ENCODE assay signal across 32 mouse cellular contexts in the genomic region with DNA sequence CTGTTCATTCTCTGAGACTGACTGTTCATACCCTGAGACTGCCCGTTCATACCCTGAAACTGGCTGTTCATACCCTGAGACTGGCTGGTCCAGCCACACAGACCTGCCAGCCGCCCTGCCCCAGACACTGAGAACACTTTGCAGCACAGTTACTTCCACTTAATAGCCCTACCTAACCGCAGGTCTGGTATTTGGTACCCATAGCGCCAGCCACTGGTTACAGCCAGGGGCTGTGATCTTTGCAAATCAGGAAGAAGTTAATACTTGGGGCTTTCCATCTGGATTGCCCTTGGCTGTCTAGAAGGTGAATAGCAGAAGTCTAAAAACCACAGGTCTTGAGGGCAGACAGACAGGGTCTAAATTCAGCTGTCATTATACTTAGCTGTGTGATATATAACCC. TPM values are rescaled to one million over a fixed set of nuclear protein-coding genes. Genes with fewer than 3 reads are reported as not detected.
DNase-seq lines count a peak whose midpoint lies in the region; ATAC-seq and TF ChIP-seq lines count a peak whose summit lies in the region.
"Had no signal": no experiment of that assay in that cellular context is flagged by ENCODE, and none has a peak within 500 bp of the region (broad histone marks: within the 10 kb centered on the region; RNA-seq: fewer than 3 reads in every experiment).

No protein-coding gene starts in this region.

- WGBS in midbrain, embryonic 11.5 days = 76% methylated on average over 4 of the region's 4 CpGs
- WGBS in midbrain, postnatal 0 days = 80% methylated on average over 4 of the region's 4 CpGs
- 3% methylated on average over 4 of the region's 4 CpGs for WGBS in bone marrow, adult 2 months

- no peak overlapping the region for H3K4me3 ChIP-seq in midbrain, embryonic 11.5 days (ENCODE audit: low read depth, low read length)
- no peak overlapping the region for H3K4me3 ChIP-seq in midbrain, postnatal 0 days (ENCODE audit: low read depth, low read length)
- H3K4me3 ChIP-seq in bone marrow, adult 2 months (replicated peaks; ENCODE audit: control insufficient read depth, low read depth, low read length) = no peak overlapping the region
- H3K4me3 ChIP-seq: gastrocnemius, adult 2 months; hindbrain, embryonic 12.5 days; intestine, embryonic 15.5 days; left cerebral cortex, adult 2 months; limb, embryonic 12.5 days; liver, embryonic 15.5 days; megakaryocyte, embryonic 14.5 days; midbrain, embryonic 13.5 days had no signal

- ATAC-seq in midbrain, embryonic 11.5 days (ENCODE audit: low FRiP score) = no peak
- ATAC-seq in midbrain, postnatal 0 days (ENCODE audit: low FRiP score) = no peak
- ATAC-seq in megakaryocyte, adult 5-6 weeks (ENCODE audit: poor library complexity, severe bottlenecking) = peak; percentile 71
- ATAC-seq in activated CD4-positive, CD25-positive, alpha-beta regulatory T cell, adult 4 months = no peak
- ATAC-seq: forebrain, embryonic 14.5 days; hindbrain, postnatal 0 days; intestine, embryonic 15.5 days; midbrain, embryonic 13.5 days; Patski had no signal

- no peak for TF ChIP-seq POLR2A in bone marrow, adult 2 months (IDR thresholded peaks at IDR 0.05; ENCODE audit: borderline replicate concordance, control insufficient read depth, low read depth, low read length)

- H3K4me1 ChIP-seq in midbrain, embryonic 11.5 days (ENCODE audit: control insufficient read depth, insufficient read depth, low read length) = no peaks in the 10 kb centered on the region; the same call in 1 of the 2 replicates
- H3K4me1 ChIP-seq in midbrain, postnatal 0 days (ENCODE audit: insufficient read depth, low read length) = no peaks in the 10 kb centered on the region
- H3K4me1 ChIP-seq in bone marrow, adult 2 months (ENCODE audit: control insufficient read depth, insufficient read depth, low read length) = peaks cover 6% of the 10 kb centered on the region
- H3K4me1 ChIP-seq: intestine, embryonic 15.5 days; liver, embryonic 15.5 days had no signal

- no peak for TF ChIP-seq CTCF in midbrain, postnatal 0 days (IDR thresholded peaks at IDR 0.05)
- TF ChIP-seq CTCF in bone marrow, adult 2 months (IDR thresholded peaks at IDR 0.05; ENCODE audit: control insufficient read depth, insufficient read depth, low read length) = no peak

- H3K27me3 ChIP-seq in midbrain, embryonic 11.5 days (ENCODE audit: control insufficient read depth, insufficient read depth, low read length) = no peaks in the 10 kb centered on the region
- H3K27me3 ChIP-seq in midbrain, postnatal 0 days (ENCODE audit: insufficient read depth, low read length) = no peaks in the 10 kb centered on the region
- no peaks in the 10 kb centered on the region; the same call in 1 of the 2 replicates for H3K27me3 ChIP-seq in splenic B cell, adult 2 months (ENCODE audit: control insufficient read depth, insufficient read depth, low read length, poor library complexity, severe bottlenecking)
- H3K27me3 ChIP-seq: intestine, embryonic 15.5 days; limb, embryonic 12.5 days; Patski had no signal

- DNase-seq in midbrain, embryonic 11.5 days (ENCODE audit: low spot score, missing footprints) = peak; percentile 33
- no peak for DNase-seq in midbrain, postnatal 0 days (ENCODE audit: low spot score)
- peak; percentile 76 for DNase-seq in splenic B cell, adult 2 months (ENCODE audit: low read depth, low spot score)
- DNase-seq in kidney, postnatal 4 days = no peak
- DNase-seq: adrenal gland, postnatal 14 days; cerebellum, adult 2 months; cerebellum, postnatal 14 days; gastrocnemius, adult 2 months; heart, postnatal 14 days; kidney, adult 2 months; right cerebral cortex, adult 18-20 months; spleen, adult 18-20 months; thymus, postnatal 4 days had no signal

- H3K4me2 ChIP-seq in midbrain, embryonic 11.5 days = no peak overlapping the region
- no peak overlapping the region for H3K4me2 ChIP-seq in midbrain, postnatal 0 days (ENCODE audit: low read depth, low read length, poor library complexity, severe bottlenecking)
- H3K4me2 ChIP-seq: hindbrain, embryonic 12.5 days; intestine, embryonic 15.5 days; limb, embryonic 12.5 days; liver, embryonic 15.5 days; midbrain, embryonic 13.5 days had no signal

- no peak overlapping the region for H3K9ac ChIP-seq in midbrain, embryonic 11.5 days (ENCODE audit: low read length)
- H3K9ac ChIP-seq in midbrain, postnatal 0 days (replicated peaks; ENCODE audit: low read length, poor library complexity, severe bottlenecking) = no peak overlapping the region
- H3K9ac ChIP-seq: hindbrain, embryonic 12.5 days; intestine, embryonic 15.5 days; limb, embryonic 12.5 days; liver, embryonic 15.5 days; midbrain, embryonic 13.5 days had no signal

- H3K9me3 ChIP-seq in midbrain, embryonic 11.5 days (ENCODE audit: control insufficient read depth, low read length) = no peaks in the 10 kb centered on the region
- H3K9me3 ChIP-seq in midbrain, postnatal 0 days (ENCODE audit: low read length) = no peaks in the 10 kb centered on the region
- H3K9me3 ChIP-seq: hindbrain, embryonic 12.5 days; intestine, embryonic 15.5 days; limb, embryonic 12.5 days; liver, embryonic 15.5 days; midbrain, embryonic 13.5 days had no signal

- H3K27ac ChIP-seq in midbrain, embryonic 11.5 days (ENCODE audit: low read depth, low read length) = no peak overlapping the region
- no peak overlapping the region for H3K27ac ChIP-seq in midbrain, postnatal 0 days (ENCODE audit: low read depth, low read length)
- H3K27ac ChIP-seq in bone marrow, adult 2 months (ENCODE audit: control insufficient read depth, insufficient read depth, low read depth, low read length, poor library complexity) = peak overlapping the region; percentile 6; the same call in 1 of the 2 replicates
- H3K27ac ChIP-seq: gastrocnemius, adult 2 months; hindbrain, embryonic 12.5 days; hindbrain, postnatal 0 days; intestine, embryonic 15.5 days; kidney, postnatal 0 days; left cerebral cortex, adult 2 months; limb, embryonic 12.5 days; liver, embryonic 15.5 days; midbrain, embryonic 13.5 days had no signal

- H3K36me3 ChIP-seq in midbrain, embryonic 11.5 days (ENCODE audit: control insufficient read depth, insufficient read depth, low read length) = no peaks in the 10 kb centered on the region
- no peaks in the 10 kb centered on the region for H3K36me3 ChIP-seq in midbrain, postnatal 0 days (ENCODE audit: insufficient read depth, low read length)
- no peaks in the 10 kb centered on the region for H3K36me3 ChIP-seq in splenic B cell, adult 2 months (ENCODE audit: control insufficient read depth, insufficient read depth, low read length, poor library complexity, severe bottlenecking)
- H3K36me3 ChIP-seq: hindbrain, embryonic 12.5 days; intestine, embryonic 15.5 days; limb, embryonic 12.5 days; liver, embryonic 15.5 days; midbrain, embryonic 13.5 days had no signal

RNA-seq across cellular contexts. Expression of a gene that starts 6.8 kb away (rescaled TPM):
- polyA plus RNA-seq in midbrain, embryonic 11.5 days (2014; fragmentation: Nextera tagmentation; extraction: Ambion mirVana) = 0.08 and 0.12 TPM in 2 replicates
- 0.22 and 0.28 TPM in 2 replicates for total RNA-seq in midbrain, postnatal 0 days (2014; rRNA removed)
- 0.06 and 0.10 TPM in 2 replicates for polyA plus RNA-seq in midbrain, postnatal 0 days (2015; fragmentation: Nextera tagmentation; extraction: Ambion mirVana)
- 3.2 and 7.3 TPM in 2 replicates for polyA plus RNA-seq in bone marrow, adult 2 months (2011; ENCODE audit: insufficient read depth, insufficient read length, low replicate concordance, missing spikeins)
- total RNA-seq in megakaryocyte, adult 5-6 weeks (2015) = 8.6 and 10.8 TPM in 2 replicates
- total RNA-seq in megakaryocyte, adult 5-6 weeks (2017) = 2.8 and 4.8 TPM in 2 replicates
- polyA plus RNA-seq in activated CD4-positive, CD25-positive, alpha-beta regulatory T cell, adult 4 months (2017; shearing (Covaris generic)) = under 1 TPM in 1 of 2 experiments, not detected in 1; 0.08 TPM
- total RNA-seq: MEL had no signal

RNA-seq across cellular contexts. Expression of a gene that starts 48.7 kb away (rescaled TPM):
- not detected in 2 replicates for polyA plus RNA-seq in midbrain, embryonic 11.5 days (2014; fragmentation: Nextera tagmentation; extraction: Ambion mirVana)
- 0.11 TPM in 1 of 2 replicates, not detected in the other for total RNA-seq in midbrain, postnatal 0 days (2014; rRNA removed)
- polyA plus RNA-seq in midbrain, postnatal 0 days (2015; fragmentation: Nextera tagmentation; extraction: Ambion mirVana) = not detected in 2 replicates
- polyA plus RNA-seq in bone marrow, adult 2 months (2011; ENCODE audit: insufficient read depth, insufficient read length, low replicate concordance, missing spikeins) = not detected in 2 replicates
- total RNA-seq in megakaryocyte, adult 5-6 weeks (2015) = not detected in 2 replicates
- total RNA-seq in megakaryocyte, adult 5-6 weeks (2017) = not detected in 2 replicates
- not detected for polyA plus RNA-seq in activated CD4-positive, CD25-positive, alpha-beta regulatory T cell, adult 4 months (2017; shearing (Covaris generic))
- total RNA-seq: gastrocnemius, adult 2 months; MEL had no signal
- polyA plus RNA-seq: cerebellum, adult 2 months; embryonic facial prominence, embryonic 11.5 days; forebrain, embryonic 14.5 days; heart, embryonic 14.5 days; hindbrain, embryonic 12.5 days; hindbrain, postnatal 0 days; limb, embryonic 12.5 days; midbrain, embryonic 13.5 days; neural tube, embryonic 11.5 days; Patski; thymus, postnatal 0 days had no signal

Comparison
In these comparisons a context has a peak if more than half of its experiments do, and no peak if none do; other contexts are left out.
1. DNase-seq: peak in midbrain, embryonic 11.5 days (single experiment) and splenic B cell, adult 2 months (single experiment); none in midbrain, postnatal 0 days (single experiment) and kidney, postnatal 4 days (0 of 2).